Mouse (Mus musculus): ENCODE results near the gene Pdzrn4. TPM values are rescaled to one million over a fixed set of nuclear protein-coding genes. Genes with fewer than 3 reads are reported as not detected.
A peak's percentile ranks its signal among the peaks of the same experiment; 100 is the strongest.

The Pdzrn4 gene
- polyA plus RNA-seq, 1 experiment from 2014 or later = 16.4 TPM

- ATAC-seq (replicated peaks) = peak; percentile 70
Observed at GRCm38 (mm10) chr15:92598380-92599295, 202.0 kb downstream of the Pdzrn4 start.

GRCm38 (mm10) chr15:92599381-92599780 is 202.7 kb downstream of the Pdzrn4 start:
- Histone ChIP-seq H3K9ac (replicated peaks) (peak overlapping the region; percentile 49), H3K36me3 (no peaks in the 10 kb centered on the region), H3K27me3 (no peaks in the 10 kb centered on the region; the same call in 1 of the 2 replicates), H3K9me3 (0 out of 2 replicates have a peak, but pooled peaks cover 7% of the 10 kb centered on the region), H3K4me1 (peaks cover 43% of the 10 kb centered on the region), H3K4me2 (replicated peaks) (peak overlapping the region; percentile 66), H3K27ac (replicated peaks) (peak overlapping the region; percentile 71), H3K4me3 (peak overlapping the region; percentile 38)
- 2% methylated on average over 7 of the region's 7 CpGs for WGBS
- no peak for ATAC-seq (replicated peaks)

More at GRCm38 (mm10) chr15:92598380-92599295, 202.0 kb downstream of the Pdzrn4 start:
- Histone ChIP-seq H3K27ac (replicated peaks) (peak overlapping the region; percentile 71), H3K36me3 (no peaks in the 10 kb centered on the region), H3K9ac (replicated peaks) (peak overlapping the region; percentile 49), H3K4me2 (replicated peaks) (peak overlapping the region; percentile 66), H3K4me1 (peaks cover 47% of the 10 kb centered on the region), H3K9me3 (0 out of 2 replicates have a peak, but pooled peaks cover 3% of the 10 kb centered on the region), H3K27me3 (no peaks in the 10 kb centered on the region; the same call in 1 of the 2 replicates), H3K4me3 (peak overlapping the region; percentile 38)
- under 1% methylated on average over 18 of the region's 18 CpGs for WGBS

GRCm38 (mm10) chr15:92610866-92611265 is 214.2 kb downstream of the Pdzrn4 start:
- ATAC-seq (replicated peaks) = no peak
- Histone ChIP-seq H3K9ac (replicated peaks) (no peak overlapping the region), H3K27me3 (no peaks in the 10 kb centered on the region), H3K4me3 (no peak overlapping the region), H3K27ac (replicated peaks) (no peak overlapping the region), H3K36me3 (no peaks in the 10 kb centered on the region), H3K9me3 (no peaks in the 10 kb centered on the region), H3K4me1 (no peaks in the 10 kb centered on the region), H3K4me2 (replicated peaks) (no peak overlapping the region)
- 95% methylated on average over 3 of the region's 3 CpGs for WGBS

GRCm38 (mm10) chr15:92612386-92612785 is 215.7 kb downstream of the Pdzrn4 start:
- H3K4me3 ChIP-seq = no peak overlapping the region
- H3K27me3 ChIP-seq = no peaks in the 10 kb centered on the region
- no peak overlapping the region for H3K27ac ChIP-seq (replicated peaks)
- 51% methylated on average over 1 of the region's 1 CpGs for whole genome bisulfite sequencing
- no peak overlapping the region for H3K4me2 ChIP-seq (replicated peaks)
- no peaks in the 10 kb centered on the region for H3K9me3 ChIP-seq
- no peak overlapping the region for H3K9ac ChIP-seq (replicated peaks)
- no peaks in the 10 kb centered on the region for H3K36me3 ChIP-seq
- H3K4me1 ChIP-seq = no peaks in the 10 kb centered on the region
- ATAC-seq (replicated peaks) = no peak

- WGBS = 77% methylated on average over 3 of the region's 3 CpGs
- Histone ChIP-seq H3K9ac (replicated peaks) (no peak overlapping the region), H3K27me3 (no peaks in the 10 kb centered on the region), H3K4me2 (replicated peaks) (no peak overlapping the region), H3K27ac (replicated peaks) (no peak overlapping the region), H3K9me3 (no peaks in the 10 kb centered on the region), H3K4me3 (no peak overlapping the region), H3K36me3 (no peaks in the 10 kb centered on the region), H3K4me1 (no peaks in the 10 kb centered on the region)
- ATAC-seq (replicated peaks) = no peak
Observed at GRCm38 (mm10) chr15:92613228-92613627, 216.5 kb downstream of the Pdzrn4 start.

GRCm38 (mm10) chr15:92621731-92622234 is 225.1 kb downstream of the Pdzrn4 start:
- WGBS = 41% methylated on average over 9 of the region's 9 CpGs
- ATAC-seq (replicated peaks) = peak; percentile 80

GRCm38 (mm10) chr15:92622323-92622722 is 225.6 kb downstream of the Pdzrn4 start:
- H3K9ac ChIP-seq (replicated peaks) = no peak overlapping the region
- no peak overlapping the region for H3K4me3 ChIP-seq
- peak overlapping the region; percentile 83 for H3K27ac ChIP-seq (replicated peaks)
- no peaks in the 10 kb centered on the region for H3K36me3 ChIP-seq
- 51% methylated on average over 5 of the region's 5 CpGs for WGBS
- H3K27me3 ChIP-seq = no peaks in the 10 kb centered on the region
- no peak overlapping the region for H3K4me2 ChIP-seq (replicated peaks)
- H3K9me3 ChIP-seq = no peaks in the 10 kb centered on the region
- peaks cover 18% of the 10 kb centered on the region for H3K4me1 ChIP-seq
- no peak for ATAC-seq (replicated peaks)

More at GRCm38 (mm10) chr15:92621731-92622234, 225.1 kb downstream of the Pdzrn4 start:
- H3K4me3 ChIP-seq = no peak overlapping the region
- H3K27ac ChIP-seq (replicated peaks) = peak overlapping the region; percentile 83
- no peak overlapping the region for H3K9ac ChIP-seq (replicated peaks)
- no peak overlapping the region for H3K4me2 ChIP-seq (replicated peaks)
- H3K4me1 ChIP-seq = peaks cover 18% of the 10 kb centered on the region
- H3K27me3 ChIP-seq = no peaks in the 10 kb centered on the region
- H3K9me3 ChIP-seq = no peaks in the 10 kb centered on the region
- no peaks in the 10 kb centered on the region for H3K36me3 ChIP-seq

- ATAC-seq (replicated peaks) = no peak
- WGBS = 19% methylated on average over 2 of the region's 2 CpGs
- Histone ChIP-seq H3K9me3 (no peaks in the 10 kb centered on the region), H3K4me2 (replicated peaks) (no peak overlapping the region), H3K4me3 (no peak overlapping the region), H3K27ac (replicated peaks) (no peak overlapping the region), H3K4me1 (no peaks in the 10 kb centered on the region), H3K36me3 (no peaks in the 10 kb centered on the region), H3K9ac (replicated peaks) (no peak overlapping the region), H3K27me3 (no peaks in the 10 kb centered on the region)
Observed at GRCm38 (mm10) chr15:92629172-92629571, 232.5 kb downstream of the Pdzrn4 start.

- H3K27ac ChIP-seq (replicated peaks) = no peak overlapping the region
- no peaks in the 10 kb centered on the region for H3K4me1 ChIP-seq
- H3K9me3 ChIP-seq = no peaks in the 10 kb centered on the region
- H3K36me3 ChIP-seq = no peaks in the 10 kb centered on the region
- no peak overlapping the region for H3K9ac ChIP-seq (replicated peaks)
- no peak overlapping the region for H3K4me2 ChIP-seq (replicated peaks)
- H3K27me3 ChIP-seq = no peaks in the 10 kb centered on the region
- no peak for ATAC-seq (replicated peaks)
- no peak overlapping the region for H3K4me3 ChIP-seq
- WGBS = 84% methylated on average over 14 of the region's 14 CpGs
Observed at GRCm38 (mm10) chr15:92634044-92634610, 237.4 kb downstream of the Pdzrn4 start.

- Histone ChIP-seq H3K9ac (replicated peaks) (0 out of 2 replicates have a peak overlapping the region, but pooled peaks have one; percentile 4), H3K4me3 (no peak overlapping the region), H3K27ac (replicated peaks) (0 out of 2 replicates have a peak overlapping the region, but pooled peaks have one; percentile 23), H3K9me3 (no peaks in the 10 kb centered on the region), H3K36me3 (no peaks in the 10 kb centered on the region), H3K4me2 (replicated peaks) (peak overlapping the region; percentile 27), H3K4me1 (peaks cover 13% of the 10 kb centered on the region), H3K27me3 (no peaks in the 10 kb centered on the region)
- ATAC-seq (replicated peaks) = peak; percentile 85
- WGBS = 17% methylated on average over 18 of the region's 18 CpGs
Observed at GRCm38 (mm10) chr15:92640212-92641082, 243.8 kb downstream of the Pdzrn4 start.

GRCm38 (mm10) chr15:92671279-92672051 is 274.8 kb downstream of the Pdzrn4 start:
- WGBS = 33% methylated on average over 11 of the region's 11 CpGs
- Histone ChIP-seq H3K9me3 (no peaks in the 10 kb centered on the region), H3K27ac (replicated peaks) (no peak overlapping the region), H3K9ac (replicated peaks) (no peak overlapping the region), H3K4me2 (replicated peaks) (no peak overlapping the region), H3K4me1 (no peaks in the 10 kb centered on the region), H3K27me3 (no peaks in the 10 kb centered on the region), H3K36me3 (no peaks in the 10 kb centered on the region), H3K4me3 (no peak overlapping the region)
- peak; percentile 53; the same call in 1 of the 2 replicates for ATAC-seq (replicated peaks)
